Mouse (Mus musculus) layer of hippocampus, adult 9-11 months (tissue): ENCODE data around the gene Trpc4ap.
"Not testable (repeated sequence)": the region's sequence is repeated elsewhere in the genome, so short reads cannot be mapped to it uniquely, and the experiment has no call there.

Experiments used
- DNase-seq: peaks from one replicate; pipeline ENCODE4 v3.0.0; 2022

The Trpc4ap gene

DNA sequence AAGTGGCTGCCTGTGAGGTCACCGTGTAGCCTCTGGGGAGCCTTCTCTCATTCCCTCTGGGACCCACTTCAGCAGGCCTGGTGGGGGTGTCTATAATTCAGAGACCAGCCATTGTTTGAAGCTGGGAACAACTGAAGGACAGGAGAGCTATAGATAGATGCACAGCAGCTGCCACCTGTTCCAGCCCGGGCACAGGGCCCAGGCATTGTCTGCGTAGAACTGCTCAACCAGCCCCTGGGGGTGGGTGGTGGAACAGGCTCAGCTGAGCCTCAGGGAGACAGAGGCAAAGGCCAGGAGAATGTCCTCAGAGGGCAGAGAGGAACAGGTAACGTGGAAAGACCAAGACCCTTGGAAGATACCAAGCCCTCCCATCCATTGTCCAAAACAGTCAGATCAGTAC, 85.8 kb downstream of the Trpc4ap start:
- peak; percentile 86 for DNase-seq

GRCm38 (mm10) chr2:155605236-155605589, 87.0 kb downstream of the Trpc4ap start:
- DNase-seq: not testable (repeated sequence)

- DNase-seq: no peak
These were observed 87.5 kb downstream of the Trpc4ap start for GRCm38 (mm10) chr2:155604560-155605235.

DNA sequence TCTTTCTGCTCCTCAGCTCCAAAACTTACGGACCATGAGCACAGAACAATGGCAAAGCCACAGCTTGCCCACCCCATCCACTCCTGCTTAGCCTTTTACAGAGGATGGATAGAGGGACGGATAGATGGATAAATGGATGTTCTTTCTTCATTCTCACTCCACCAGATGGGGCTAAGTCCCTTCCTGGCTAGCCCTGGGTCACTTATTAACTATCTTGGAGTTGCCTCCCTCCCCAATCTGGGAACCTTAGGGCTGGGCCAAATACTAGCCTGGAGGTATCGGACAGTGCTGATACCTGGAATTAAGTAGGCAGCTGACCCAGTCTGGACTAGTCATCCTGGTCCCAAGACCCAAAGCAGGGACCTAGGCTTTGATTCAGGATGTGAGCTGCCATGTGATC, 88.5 kb downstream of the Trpc4ap start:
- no peak for DNase-seq

DNA sequence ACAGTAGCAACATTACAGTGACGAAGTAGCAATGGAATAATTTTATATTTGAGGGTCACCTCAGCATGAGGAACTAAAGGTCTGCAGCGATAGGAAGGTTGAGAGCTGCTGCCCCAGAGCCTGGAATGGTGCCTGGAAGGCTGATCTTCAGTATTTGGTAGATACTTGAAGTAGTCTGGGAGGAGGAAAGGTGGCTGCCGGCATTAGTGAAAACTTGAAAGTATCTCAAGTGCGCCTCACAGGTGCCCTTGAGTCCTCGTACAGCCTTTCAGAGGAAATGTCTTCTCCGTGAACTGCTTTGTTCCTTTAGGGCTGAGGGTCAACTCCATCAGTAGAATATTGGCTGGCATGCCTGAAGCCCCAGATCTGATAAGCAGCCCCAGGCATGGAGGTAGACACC, 96.7 kb downstream of the Trpc4ap start:
- no peak for DNase-seq

GRCm38 (mm10) chr2:155592854-155593283, 99.3 kb downstream of the Trpc4ap start:
- no peak for DNase-seq

DNA sequence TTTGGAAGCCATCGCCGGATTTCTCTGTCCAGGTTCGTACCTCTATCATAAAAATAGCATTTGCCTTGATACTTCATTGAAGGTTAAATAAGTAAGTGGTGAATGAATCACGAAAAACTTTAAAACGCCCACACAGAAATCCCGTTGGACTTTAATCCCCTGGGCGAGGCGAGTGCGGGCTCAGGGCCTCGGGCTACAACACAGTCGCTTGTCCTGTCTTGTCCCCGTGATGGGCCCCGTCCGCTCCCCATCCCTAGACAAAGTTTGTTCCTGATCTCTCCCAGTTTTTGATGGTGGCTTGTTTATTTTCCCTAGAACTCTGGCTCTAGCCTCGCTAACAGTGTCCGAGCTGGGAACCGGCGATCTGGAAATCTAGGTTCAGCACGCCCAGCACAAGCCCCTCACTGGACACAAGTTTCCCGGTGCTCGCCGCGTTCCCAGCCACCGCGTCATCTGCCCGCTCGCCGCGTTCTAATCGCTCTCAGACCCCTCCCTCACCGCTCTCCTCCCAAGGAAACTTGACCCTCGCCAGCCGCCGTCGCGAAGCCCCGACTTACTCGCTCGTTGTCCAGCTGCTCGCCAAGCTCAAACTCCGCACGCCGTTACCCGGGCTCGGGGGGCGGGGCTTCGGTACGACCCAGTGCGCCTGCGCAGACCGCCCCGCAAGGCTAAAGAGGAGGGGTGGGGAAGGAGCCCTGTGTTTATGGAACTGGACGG, 99.9 kb downstream of the Trpc4ap start, which contains the start of gene Gss:
Gene Gss, minus strand, starts transcription at position 674 of the 717 bp plus-strand sequence.
- peak; percentile 97 for DNase-seq

DNA sequence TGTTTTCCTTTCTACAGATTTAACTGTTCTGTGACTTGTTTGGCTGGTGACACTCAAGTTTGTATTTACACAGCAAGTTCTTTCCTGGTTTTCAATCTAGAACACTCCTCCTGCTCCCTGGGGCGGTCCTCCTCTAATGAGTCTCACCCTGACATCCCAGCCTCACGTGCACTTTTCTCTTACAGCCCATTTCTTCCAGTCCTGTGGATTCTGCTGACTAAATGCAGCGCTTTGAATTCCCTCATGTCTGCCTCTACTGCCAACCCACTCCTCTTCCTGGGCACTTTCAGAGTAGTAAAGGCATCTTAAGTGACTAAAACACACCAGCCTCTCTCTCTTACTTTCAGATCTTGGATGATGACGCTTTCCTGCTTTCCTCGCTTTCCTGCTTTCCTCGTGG, 100.5 kb downstream of the Trpc4ap start:
- DNase-seq: no peak

DNA sequence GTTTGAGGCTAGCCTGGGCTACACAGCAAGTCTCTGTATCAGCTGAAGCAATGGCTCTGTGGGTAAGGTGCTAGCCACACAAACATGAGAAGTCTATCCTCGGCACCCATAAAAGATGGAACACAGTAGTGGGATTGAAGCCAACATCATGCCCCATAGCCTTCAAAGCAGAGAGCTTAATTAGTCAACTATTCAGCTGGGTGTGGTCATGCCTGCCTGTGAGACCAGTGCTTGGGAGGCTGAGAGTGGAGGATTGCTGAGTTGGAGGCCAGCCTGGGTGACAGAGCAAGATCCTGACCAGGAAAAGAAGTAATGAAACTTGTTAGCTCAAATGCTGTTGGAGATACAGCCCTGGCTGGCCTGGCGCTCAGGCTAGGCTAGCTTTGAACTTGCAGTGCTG, 101.3 kb downstream of the Trpc4ap start:
- no peak for DNase-seq

- no peak for DNase-seq
These were observed 102.7 kb downstream of the Trpc4ap start for GRCm38 (mm10) chr2:155589521-155589920.

DNA sequence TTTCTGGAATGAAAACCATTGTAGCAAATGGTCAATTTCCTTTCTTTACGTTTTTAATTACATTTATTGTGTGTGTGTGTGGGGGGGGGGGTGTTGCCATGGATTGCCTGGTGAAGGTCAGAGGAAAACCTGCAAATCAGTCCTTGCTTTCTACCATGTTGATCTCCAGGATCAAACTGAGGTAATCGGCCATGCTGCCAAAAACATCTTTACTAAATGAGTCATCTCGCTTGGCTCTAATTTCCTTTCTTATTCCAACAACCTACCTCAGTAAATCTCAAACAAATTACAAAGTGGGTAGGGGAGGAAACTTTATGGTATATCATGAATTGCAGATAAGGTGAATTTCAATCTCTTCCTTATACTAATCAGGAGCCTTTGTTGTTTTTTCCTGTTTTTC, 104.0 kb downstream of the Trpc4ap start:
- no peak for DNase-seq

DNA sequence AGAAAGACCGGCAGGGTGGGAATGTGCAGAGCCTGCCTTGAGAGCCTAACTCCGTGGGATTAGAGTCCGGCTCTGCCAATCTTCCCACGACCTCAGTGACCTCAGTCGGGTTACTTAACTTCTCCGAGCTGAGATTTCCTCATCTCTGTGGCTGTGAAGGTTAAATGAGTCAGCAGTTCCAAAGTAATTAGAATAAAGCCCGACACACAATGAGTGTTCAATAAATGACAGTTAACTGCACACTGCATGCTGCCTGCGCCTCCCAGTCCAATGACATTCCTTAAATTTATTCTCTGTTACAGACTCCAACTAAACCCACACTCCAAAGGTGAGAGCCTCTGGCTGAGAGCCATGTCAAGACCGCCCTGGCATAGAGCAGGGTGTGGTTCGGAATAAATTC, 106.7 kb downstream of the Trpc4ap start:
- DNase-seq: no peak

DNA sequence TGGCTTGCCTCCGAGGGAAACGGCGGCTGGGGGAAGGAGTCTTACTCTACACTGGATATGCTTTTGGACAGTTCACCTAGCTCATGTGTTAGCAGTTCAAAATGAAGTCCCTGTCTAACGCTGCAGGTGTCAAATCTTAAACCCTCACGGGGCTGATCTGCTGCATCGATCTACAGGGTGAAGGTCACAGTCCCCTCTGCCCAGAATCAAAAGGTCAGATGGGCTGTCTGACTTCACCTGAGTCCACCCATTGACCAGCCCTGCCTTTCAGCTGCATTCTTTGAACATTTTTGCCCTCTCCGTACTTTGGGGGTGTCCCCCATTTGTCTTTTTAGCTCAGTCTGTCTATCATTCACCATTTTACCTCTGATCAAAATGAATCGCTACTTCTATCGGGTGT, 107.1 kb downstream of the Trpc4ap start:
- no peak for DNase-seq
